Mouse (Mus musculus): ENCODE results near the gene Dlat. TPM values are rescaled to one million over a fixed set of nuclear protein-coding genes. Genes with fewer than 3 reads are reported as not detected.

Gene Dlat
- polyA plus RNA-seq, 1 experiment from 2014 or later, result 41.5 TPM

Other genes starting within 250 kb of the Dlat start
- 0.79 and 1.1 TPM in 2 replicates for gene Plet1, start 165.3 kb downstream of the Dlat start, polyA plus RNA-seq (2016; fragmentation: Nextera tagmentation; extraction: Ambion mirVana)
- gene Pts, start 131.1 kb downstream of the Dlat start, polyA plus RNA-seq (2016; fragmentation: Nextera tagmentation; extraction: Ambion mirVana), result 95.1 and 96.2 TPM in 2 replicates
- 9.7 and 10.5 TPM in 2 replicates for gene Il18, start 105.0 kb downstream of the Dlat start, polyA plus RNA-seq (2016; fragmentation: Nextera tagmentation; extraction: Ambion mirVana)
- 0.17 and 0.28 TPM in 2 replicates for gene Bco2, start 104.6 kb downstream of the Dlat start, polyA plus RNA-seq (2016; fragmentation: Nextera tagmentation; extraction: Ambion mirVana)
- gene Tex12, start 98.5 kb downstream of the Dlat start, polyA plus RNA-seq (2016; fragmentation: Nextera tagmentation; extraction: Ambion mirVana), result 0.55 TPM in 1 of 2 replicates, not detected in the other
- gene Sdhd, start 56.0 kb downstream of the Dlat start, polyA plus RNA-seq (2016; fragmentation: Nextera tagmentation; extraction: Ambion mirVana), result 208 TPM in 2 replicates
- 280 and 325 TPM in 2 replicates for gene Timm8b, start 55.9 kb downstream of the Dlat start, polyA plus RNA-seq (2016; fragmentation: Nextera tagmentation; extraction: Ambion mirVana)
- gene Pih1d2, start 42.5 kb downstream of the Dlat start, polyA plus RNA-seq (2016; fragmentation: Nextera tagmentation; extraction: Ambion mirVana), result 8.4 and 8.8 TPM in 2 replicates
- gene Nkapd1, start 42.3 kb downstream of the Dlat start, polyA plus RNA-seq (2016; fragmentation: Nextera tagmentation; extraction: Ambion mirVana), result 32.9 and 34.7 TPM in 2 replicates
- gene Dixdc1, start 79.7 kb upstream of the Dlat start, polyA plus RNA-seq (2016; fragmentation: Nextera tagmentation; extraction: Ambion mirVana), result 33.7 and 35.2 TPM in 2 replicates
- gene 2310030G06Rik, start 86.8 kb upstream of the Dlat start, polyA plus RNA-seq (2016; fragmentation: Nextera tagmentation; extraction: Ambion mirVana), result 2.5 TPM in 2 replicates
- gene Cryab, start 91.5 kb upstream of the Dlat start, polyA plus RNA-seq (2016; fragmentation: Nextera tagmentation; extraction: Ambion mirVana), result 11.9 and 20.7 TPM in 2 replicates
- 1.7 and 6.9 TPM in 2 replicates for gene Hspb2, start 92.6 kb upstream of the Dlat start, polyA plus RNA-seq (2016; fragmentation: Nextera tagmentation; extraction: Ambion mirVana)
- gene Fdxacb1, start 108.5 kb upstream of the Dlat start, polyA plus RNA-seq (2016; fragmentation: Nextera tagmentation; extraction: Ambion mirVana), result 11.6 and 12.5 TPM in 2 replicates
- gene Alg9, start 115.2 kb upstream of the Dlat start, polyA plus RNA-seq (2016; fragmentation: Nextera tagmentation; extraction: Ambion mirVana), result 44.9 and 50.6 TPM in 2 replicates
- gene 1110032A03Rik, start 115.7 kb upstream of the Dlat start, polyA plus RNA-seq (2016; fragmentation: Nextera tagmentation; extraction: Ambion mirVana), result 38.4 and 43.9 TPM in 2 replicates
- gene Ppp2r1b, start 185.5 kb upstream of the Dlat start, polyA plus RNA-seq (2016; fragmentation: Nextera tagmentation; extraction: Ambion mirVana), result 87.6 and 90.5 TPM in 2 replicates

All from hindbrain, embryonic 12.5 days (tissue).